Mouse (Mus musculus) stomach, postnatal 0 days (tissue): ENCODE data around the gene Cul7.
A peak's percentile ranks its signal among the peaks of the same experiment; 100 is the strongest.

Experiments used
- CTCF ChIP-seq: IDR thresholded peaks from 2 replicates; pipeline ENCODE4 v1.5.1; 2016; ENCODE audit warnings: antibody characterized with exemption, low read depth, mild to moderate bottlenecking, moderate library complexity
- EP300 ChIP-seq: optimal IDR thresholded peaks from 2 replicates; pipeline ENCODE3; 2016; ENCODE audit warnings: antibody characterized with exemption

GRCm38 (mm10) chr17:46710959-46711597 is 60.9 kb downstream of the Cul7 start, which contains the start of gene Pex6:
- peak; percentile 25; the same call in 1 of the 2 replicates for TF ChIP-seq CTCF
- no peak for TF ChIP-seq EP300
